Mouse (Mus musculus) adrenal gland, adult 2 months (tissue): ENCODE data around the gene Nap1l4. TPM values are rescaled to one million over a fixed set of nuclear protein-coding genes. Genes with fewer than 3 reads are reported as not detected.

Experiments
- DNase-seq: peaks from one replicate; pipeline ENCODE4 v3.0.0; 2021
- microRNA-seq, 2 experiments: library from miRNA; unstranded; fragments of <30 nt; microRNA quantifications; one replicate each; pipeline ENCODE4 v1.2.0; 2021
- polyA plus RNA-seq: library from polyadenylated mRNA; depleted of rRNA; stranded (reverse); fragments of >200 nt; gene quantifications from 2 replicates; pipeline ENCODE4 v1.2.3, GENCODE M21; 2012; rRNA removed
- total RNA-seq, 2 experiments: library from RNA; stranded (reverse); gene quantifications; 2 replicates each; pipeline ENCODE4 v1.2.3; 2021

Nap1l4 gene
- total and polyA plus RNA-seq, 3 experiments = 40.0 to 217 (median 149) TPM

DNA sequence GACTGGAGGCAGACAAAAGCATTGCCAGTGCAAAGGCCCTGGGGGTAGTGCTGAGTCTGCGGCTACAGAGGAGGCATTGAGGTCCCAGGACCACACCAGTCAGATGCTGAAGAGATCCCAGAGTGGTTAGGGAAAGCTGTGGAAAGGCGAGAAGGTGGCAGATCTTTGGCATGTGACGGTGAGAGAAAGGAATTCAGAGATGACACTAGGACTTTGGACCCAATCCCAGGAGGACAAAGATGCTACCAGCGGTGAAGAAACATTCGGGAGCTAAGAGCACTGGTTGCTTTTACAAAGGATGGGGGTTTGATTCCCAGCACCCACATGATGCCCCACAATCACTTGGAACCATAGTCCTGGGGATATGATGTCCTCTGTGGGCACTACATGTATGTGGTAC lies 71.1 kb downstream of the Nap1l4 start:
- no peak for DNase-seq

DNA sequence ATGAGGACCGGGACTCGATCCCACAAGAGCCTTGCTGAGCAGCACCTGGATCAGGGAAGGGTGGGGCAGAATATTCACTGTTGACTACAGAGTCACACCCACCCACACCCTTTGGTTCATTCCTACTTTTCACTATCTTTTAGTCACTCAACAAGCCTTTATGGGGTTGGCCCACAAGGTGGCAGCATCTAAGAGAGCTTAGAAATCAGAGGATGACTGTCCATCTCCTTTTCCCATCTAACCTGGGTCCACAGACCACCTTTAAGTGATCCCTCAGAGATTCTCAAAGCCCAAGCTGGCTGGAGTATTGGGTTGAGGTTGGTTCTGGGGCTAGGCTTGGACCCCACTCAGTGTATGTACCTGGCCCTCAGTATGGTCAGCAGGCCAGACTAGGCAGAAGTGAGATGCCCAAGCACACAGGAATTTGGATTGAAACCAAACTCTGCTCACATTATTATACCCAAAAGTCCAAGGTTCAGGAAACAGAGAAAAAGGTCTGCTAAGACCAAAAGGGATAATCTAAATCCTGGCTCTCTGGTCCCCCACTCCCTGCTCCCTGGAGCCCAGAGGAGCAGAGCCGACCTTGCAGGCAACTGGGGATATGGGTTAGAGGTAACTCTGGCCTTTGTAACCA lies 72.1 kb downstream of the Nap1l4 start:
- DNase-seq = no peak

DNA sequence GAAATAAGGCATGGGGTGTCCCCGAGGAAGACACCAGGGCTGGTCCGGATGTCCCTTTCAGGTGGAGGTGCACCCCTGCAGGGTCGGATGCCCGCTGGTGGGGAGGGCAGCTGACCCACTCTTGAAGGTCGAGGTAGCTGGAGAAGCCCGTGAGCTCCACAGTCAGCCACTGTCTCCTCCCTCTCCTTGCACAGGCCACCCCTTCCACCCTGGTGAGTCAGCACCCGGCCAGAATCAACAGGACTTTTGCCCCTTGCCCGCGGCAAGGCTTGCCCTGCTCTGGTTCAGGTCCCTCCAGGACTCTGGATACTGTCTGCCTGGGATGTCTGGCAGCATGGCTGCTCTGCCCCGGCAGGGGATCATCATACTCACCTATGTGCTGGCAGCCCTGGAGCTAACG lies 73.0 kb downstream of the Nap1l4 start:
- DNase-seq = peak; percentile 73

DNA sequence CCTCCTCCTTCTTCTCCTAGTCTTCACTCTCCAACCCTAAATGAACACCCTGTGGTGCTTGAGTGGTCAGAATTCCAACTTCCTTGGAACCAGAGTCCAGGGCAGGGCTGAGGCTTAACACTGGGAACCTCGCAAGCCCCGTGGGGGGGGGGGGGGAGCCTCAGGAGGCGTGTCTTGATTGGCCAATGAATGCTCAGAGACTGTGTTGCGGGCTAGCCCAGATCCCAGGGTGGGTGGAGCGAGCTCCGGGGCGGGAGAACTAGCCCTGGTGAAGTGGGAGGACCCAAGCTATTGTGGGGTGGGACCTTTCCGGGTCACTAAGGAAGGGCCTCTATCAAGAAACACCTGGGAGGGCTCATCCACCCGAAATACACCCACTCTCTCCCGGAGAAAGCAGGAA lies 74.1 kb downstream of the Nap1l4 start:
- DNase-seq = no peak

DNA sequence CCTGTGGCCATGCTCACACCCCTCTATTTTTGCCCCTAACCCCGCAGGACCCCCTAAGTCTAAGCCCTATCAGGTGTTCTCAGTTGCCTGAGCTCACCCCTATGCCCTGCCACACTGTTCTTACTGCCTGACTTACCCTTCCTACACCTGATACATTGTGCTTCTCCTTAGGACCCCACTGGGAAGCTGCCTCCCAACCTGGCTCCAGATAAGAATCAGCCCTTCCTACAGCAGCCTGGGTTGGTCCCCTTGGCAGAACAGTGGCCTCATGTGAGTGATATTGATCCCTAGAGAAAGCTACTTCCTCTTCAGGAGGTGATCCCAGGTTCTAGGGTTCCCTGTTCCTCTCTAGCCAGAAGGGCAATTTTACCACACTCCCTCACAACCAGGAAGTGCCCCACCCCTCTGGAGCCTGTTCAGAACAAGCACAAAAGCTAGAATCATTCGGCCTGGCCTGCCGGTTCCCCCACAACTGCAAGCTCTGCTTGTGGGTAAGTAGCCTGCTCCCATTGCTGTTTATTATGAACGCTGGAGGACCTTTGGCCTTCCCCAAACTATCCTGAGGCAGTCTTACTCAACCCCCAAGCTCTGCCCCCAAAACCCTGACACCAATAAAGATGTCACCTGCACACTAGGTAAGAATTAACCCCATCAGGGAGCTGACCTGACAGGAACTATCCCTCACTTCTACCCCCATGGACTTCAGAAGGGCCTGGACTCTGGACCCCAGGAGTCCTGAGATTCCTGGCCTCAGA lies 75.4 kb downstream of the Nap1l4 start, which contains the start of gene Slc22a18:
Slc22a18 (plus strand) TSS at position 390 of the 755 bp plus-strand sequence.
- DNase-seq = peak; percentile 31

DNA sequence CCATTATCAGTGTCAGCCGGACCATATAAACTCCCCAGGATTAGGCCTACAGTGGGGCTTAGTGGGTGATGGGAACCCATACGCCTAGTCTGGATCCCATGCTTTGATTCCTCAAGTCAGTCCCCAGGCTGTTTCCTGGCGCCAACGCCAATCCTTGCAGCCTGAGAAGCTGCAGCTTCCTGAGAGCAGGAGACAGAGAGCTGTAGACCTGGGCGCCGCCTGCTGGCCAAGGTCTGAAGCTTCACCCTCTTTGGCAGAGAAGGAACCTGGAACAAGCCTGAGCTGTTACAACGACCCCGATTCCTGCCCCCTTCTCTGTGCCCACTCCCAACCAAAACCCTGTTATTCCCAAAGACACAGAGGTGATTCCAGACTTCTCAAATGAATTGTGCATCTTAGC lies 79.0 kb downstream of the Nap1l4 start:
- DNase-seq = peak; percentile 73

DNA sequence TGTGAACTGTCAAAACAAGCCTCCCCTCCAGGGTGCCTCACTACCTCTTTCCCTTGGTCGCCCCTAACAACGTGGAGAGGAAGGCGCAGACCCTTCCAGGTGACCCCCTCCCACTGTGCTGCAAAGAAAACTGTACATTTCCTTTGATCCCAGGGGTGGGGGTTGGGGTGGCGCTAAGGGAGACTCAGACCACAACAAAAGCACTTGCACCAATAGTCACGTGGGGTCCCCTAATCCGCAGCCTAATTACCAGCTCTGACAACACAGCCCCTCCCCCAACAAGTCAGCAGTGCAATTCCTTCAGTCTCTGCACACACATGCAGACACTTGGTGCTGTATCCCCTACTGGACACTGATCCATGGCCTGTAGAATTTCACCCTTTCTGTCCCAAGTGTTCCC lies 81.2 kb downstream of the Nap1l4 start:
- no peak for DNase-seq

DNA sequence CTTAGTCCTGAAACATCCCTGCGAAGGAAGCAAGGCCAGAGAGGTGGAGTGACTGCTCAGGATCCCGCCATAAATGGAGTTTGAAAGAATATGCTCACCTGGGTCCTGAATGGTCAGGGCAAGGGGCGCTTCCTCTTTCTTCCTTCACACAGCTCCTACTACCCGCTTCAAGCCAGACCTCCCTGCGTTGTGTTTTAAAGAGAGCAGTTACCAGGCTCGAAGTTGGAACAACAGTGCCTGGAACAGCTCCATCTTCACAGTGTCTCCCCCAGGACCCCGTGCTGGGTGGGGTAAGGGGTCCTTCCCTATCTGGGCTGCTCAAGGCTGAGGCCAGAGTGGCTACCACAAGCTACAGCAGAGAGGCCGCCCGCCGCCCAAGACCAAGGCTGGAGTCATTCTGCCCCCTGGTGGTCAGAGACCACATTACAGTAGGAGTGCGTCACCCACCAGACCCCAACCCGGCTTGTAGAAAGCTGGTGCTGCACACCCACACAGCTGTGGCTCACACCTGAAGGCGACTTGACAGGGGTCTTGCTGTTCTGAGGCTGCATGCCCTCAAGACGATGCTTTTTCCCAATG lies 82.7 kb downstream of the Nap1l4 start:
- peak; percentile 79 for DNase-seq

DNA sequence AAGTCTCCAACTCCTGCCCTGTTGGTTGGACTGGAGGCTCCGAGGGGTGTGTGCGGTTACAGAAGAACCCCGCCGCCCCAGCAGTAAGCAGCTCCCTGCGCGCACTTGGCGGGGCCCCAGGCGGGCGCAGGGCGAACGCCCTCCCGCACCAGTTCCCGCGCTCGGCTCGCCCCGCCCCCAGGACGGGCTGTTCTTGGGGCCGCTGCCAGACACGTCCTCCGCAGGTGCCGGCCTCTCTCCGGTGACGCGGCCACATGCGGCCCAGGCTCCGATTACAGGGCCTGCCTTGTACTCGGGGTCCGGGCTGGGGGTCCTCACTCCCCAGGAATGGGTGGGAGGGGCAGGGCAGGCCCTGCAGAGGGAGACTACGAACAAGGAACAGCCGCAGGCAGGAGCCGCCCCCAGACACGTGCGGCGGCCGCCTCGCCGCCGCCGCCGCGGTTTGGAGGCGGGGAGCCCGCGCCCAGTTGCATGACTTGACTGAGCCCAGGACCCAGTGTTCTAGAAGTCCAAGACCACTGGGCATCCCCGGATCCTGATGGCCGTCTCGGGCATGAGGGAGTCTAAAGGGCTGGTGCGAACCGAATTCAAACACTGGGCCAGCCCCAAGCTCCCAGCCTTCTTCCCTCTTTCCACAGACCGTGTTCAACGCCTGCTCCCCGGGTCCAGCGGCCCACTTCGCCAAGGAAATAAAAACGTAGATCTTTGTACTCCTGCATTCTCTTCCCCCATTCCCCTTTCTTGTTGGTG lies 83.9 kb downstream of the Nap1l4 start:
- peak; percentile 77 for DNase-seq

DNA sequence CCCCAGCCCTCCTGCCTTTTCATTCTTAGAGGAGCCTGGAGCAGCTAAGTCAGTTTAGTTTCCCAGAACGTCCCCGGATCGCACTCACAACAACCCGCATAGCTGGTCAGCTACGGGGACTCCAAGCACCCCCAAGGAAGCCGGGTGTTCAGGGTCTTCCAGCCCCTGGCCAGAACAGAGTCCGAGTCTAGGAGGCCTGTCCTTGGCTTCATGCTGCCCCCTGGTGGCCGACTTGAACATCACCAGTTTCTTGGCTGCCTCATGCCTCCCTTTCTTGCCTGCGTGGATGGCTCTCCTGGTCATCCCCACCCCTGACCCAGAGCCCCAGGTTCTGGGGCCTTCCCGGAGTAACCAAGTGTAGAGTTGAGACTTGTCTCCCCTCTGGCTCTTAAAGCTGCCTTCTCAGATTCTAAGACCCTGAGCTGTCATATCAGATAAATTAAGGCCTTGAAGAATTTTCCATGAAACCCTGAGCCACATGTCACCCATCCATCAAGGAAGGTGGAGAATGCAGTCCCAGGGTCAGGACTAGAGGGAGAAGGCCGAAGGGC lies 85.0 kb downstream of the Nap1l4 start:
- peak; percentile 81 for DNase-seq

Small RNA genes within 50 kb of the gene (microRNA-seq; reads per million reads assigned to microRNA genes)
- gene Mir7064 = 0 reads per million in 2 experiments

Other genes starting within 250 kb of the Nap1l4 start
- 100 to 1,000 TPM; 239 to 672 TPM for gene Cdkn1c, start 88.1 kb downstream of the Nap1l4 start, total RNA-seq
- gene Cdkn1c, start 88.1 kb downstream of the Nap1l4 start, polyA plus RNA-seq = 469 and 597 TPM in 2 replicates
- 1 to 10 TPM; 1.5 to 4.1 TPM for gene Slc22a18, start 75.4 kb downstream of the Nap1l4 start, total RNA-seq
- 13.3 and 17.5 TPM in 2 replicates for gene Slc22a18, start 75.4 kb downstream of the Nap1l4 start, polyA plus RNA-seq
- under 1 TPM; 0.40 to 0.55 TPM for gene Phlda2, start 46.0 kb downstream of the Nap1l4 start, total RNA-seq
- gene Phlda2, start 46.0 kb downstream of the Nap1l4 start, polyA plus RNA-seq = 3.5 and 4.2 TPM in 2 replicates
- gene Cars, start 51.0 kb upstream of the Nap1l4 start, total RNA-seq = 10 to 100 TPM; 42.9 to 51.3 TPM
- 9.4 and 10.5 TPM in 2 replicates for gene Cars, start 51.0 kb upstream of the Nap1l4 start, polyA plus RNA-seq
- 1 to 10 TPM in 1 of 2 experiments, under 1 TPM in 1; 0.55 to 1.1 TPM for gene Tnfrsf26, start 79.6 kb upstream of the Nap1l4 start, total RNA-seq
- gene Tnfrsf26, start 79.6 kb upstream of the Nap1l4 start, polyA plus RNA-seq = 0.17 and 0.29 TPM in 2 replicates
- 1 to 10 TPM; 3.9 to 4.4 TPM for gene Tnfrsf22, start 100.6 kb upstream of the Nap1l4 start, total RNA-seq
- gene Tnfrsf22, start 100.6 kb upstream of the Nap1l4 start, polyA plus RNA-seq = 3.1 and 3.9 TPM in 2 replicates
- gene Tnfrsf23, start 136.8 kb upstream of the Nap1l4 start, total RNA-seq = 1 to 10 TPM; 3.1 to 4.4 TPM
- gene Tnfrsf23, start 136.8 kb upstream of the Nap1l4 start, polyA plus RNA-seq = 1.3 TPM in 2 replicates
- 10 to 100 TPM; 25.8 to 47.4 TPM for gene Osbpl5, start 207.9 kb upstream of the Nap1l4 start, total RNA-seq
- 28.1 and 28.2 TPM in 2 replicates for gene Osbpl5, start 207.9 kb upstream of the Nap1l4 start, polyA plus RNA-seq
- 1 to 10 TPM; 1.1 to 2.9 TPM for gene Mrgprg, start 217.9 kb upstream of the Nap1l4 start, total RNA-seq
- 1.5 and 3.7 TPM in 2 replicates for gene Mrgprg, start 217.9 kb upstream of the Nap1l4 start, polyA plus RNA-seq
- gene Mrgpre, start 235.4 kb upstream of the Nap1l4 start, total RNA-seq = 1 to 10 TPM; 1.7 to 3.2 TPM
- gene Mrgpre, start 235.4 kb upstream of the Nap1l4 start, polyA plus RNA-seq = 2.5 and 3.9 TPM in 2 replicates